Mouse (Mus musculus) thymus, postnatal 25 days (tissue): ENCODE measurements around the gene Bach2.

Experiments used
- DNase-seq: peaks from one replicate; pipeline ENCODE4 v3.0.0; 2022

The Bach2 gene

DNA sequence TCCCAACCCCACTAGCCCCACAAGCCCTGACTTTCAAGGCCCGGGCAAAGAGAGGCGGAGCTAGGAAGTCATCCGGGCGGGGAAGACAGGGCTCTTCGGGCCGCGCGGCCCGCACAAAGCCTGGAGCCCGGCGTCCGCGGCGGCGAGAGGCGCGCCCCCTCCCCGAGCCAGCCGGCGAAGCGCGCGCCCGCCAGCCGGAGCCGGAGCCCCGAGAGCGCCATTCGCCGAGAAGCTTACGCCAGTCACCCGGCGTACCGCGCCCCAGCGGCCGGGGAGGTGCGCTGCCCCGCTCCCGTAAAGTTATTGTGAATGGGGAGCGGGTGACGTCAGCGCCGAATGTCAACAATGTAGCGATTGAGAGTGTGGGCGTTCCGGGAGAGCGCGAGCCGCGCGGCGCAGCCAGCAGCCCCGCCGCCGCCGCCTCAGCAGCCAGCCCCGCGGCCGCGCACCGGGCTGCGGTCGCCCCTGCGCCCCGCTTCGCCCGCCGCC, at the start of gene Bach2:
Bach2 (plus strand) TSS at position 439 of the 489 bp plus-strand sequence.
- peak; percentile 94 for DNase-seq

DNA sequence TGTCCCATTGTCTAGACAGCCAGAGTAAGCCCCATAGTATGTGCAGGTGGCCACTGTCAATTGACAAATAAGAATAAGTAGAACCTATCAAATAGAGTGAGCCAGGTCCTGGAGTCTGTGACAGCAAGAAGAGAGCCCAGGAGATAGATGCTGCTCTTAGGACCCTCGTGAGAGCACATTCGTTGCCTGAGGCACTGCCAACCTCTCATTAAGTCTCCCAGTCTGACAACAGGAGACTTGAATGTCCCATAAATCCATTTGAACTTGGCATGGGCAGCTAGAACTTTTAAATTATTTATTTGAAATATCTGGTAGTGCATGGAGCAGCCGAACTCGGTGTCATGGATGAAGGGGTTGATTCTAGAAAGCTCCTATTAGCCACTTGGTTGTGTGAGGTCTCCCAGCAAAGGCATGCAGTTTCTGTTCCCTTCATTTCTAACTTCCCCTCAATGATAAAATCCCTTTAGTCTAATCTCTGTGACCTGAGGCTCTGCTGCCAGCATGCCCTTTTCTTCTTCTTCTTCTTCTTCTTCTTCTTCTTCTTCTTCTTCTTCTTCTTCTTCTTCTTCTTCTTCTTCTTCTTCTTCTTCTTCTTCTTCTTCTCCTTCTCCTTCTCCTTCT, 49.1 kb upstream of the Bach2 start:
- DNase-seq = no peak

- no peak for DNase-seq
Observed at GRCm38 (mm10) chr4:32190506-32190905, 48.1 kb upstream of the Bach2 start.

DNA sequence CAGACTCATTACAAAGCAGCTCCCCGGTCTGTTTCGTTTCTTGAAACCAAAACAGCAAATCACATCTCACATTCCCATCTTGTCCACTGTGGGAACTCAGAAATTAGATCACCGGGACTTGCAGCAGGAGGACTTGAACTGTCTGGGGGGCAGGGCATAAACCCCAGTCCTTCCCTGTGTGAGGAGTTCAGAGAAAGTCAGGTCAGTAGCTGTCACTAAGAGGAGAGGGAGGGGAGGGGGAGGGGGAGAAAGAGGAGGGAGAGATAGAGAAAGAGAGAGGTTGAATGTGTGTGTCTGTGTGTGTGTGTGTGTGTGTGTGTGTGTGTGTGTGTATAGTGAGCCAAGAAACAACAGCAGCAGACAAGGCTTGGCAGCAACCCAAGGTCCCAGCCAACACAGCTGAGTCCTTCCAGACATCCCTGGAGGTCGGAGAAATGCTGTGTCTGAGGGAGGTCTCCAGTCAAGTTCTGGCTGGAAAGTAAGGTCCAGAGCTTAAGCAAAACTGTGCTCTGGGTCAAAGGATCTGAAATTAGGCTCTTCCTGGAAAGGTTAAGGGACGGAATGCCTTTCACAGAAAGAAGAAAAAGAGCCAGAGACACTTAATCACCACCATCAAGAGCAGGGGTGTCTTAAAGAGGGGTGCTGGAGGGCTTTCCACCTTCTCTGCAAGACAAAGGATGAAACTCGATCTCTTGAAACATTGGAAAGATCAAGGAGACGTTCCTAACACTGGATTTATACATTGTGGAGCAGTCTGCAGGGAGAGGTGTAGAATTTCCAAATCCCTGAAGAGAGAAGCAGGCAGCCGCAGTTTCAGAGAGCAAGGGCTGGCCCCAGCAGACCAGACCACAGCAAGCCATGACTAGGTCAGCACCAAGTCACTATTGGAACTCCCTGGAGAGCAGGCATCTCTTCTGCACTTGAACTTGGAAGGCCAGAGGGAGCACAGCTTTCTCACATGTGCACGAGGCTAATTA, 42.4 kb upstream of the Bach2 start:
- no peak for DNase-seq

DNA sequence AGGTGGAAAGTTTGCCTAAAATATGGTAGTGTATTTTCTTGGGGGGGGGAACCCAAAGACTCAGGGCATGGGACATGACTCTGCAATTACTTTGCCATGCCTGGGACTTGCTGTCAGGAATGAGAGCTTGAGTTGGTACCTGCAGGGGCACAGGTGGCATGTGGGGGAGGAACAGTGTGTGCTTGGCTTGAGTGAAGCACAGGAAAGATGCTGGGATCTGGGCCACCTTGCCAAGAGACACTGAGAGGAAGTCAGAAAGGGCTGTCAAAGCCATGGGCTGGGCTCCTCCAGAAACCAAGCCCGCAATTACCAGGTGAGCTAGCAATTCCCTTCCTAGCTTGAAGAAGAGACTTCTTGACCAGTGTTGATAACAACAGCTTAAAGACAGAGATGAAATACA, 40.6 kb upstream of the Bach2 start:
- no peak for DNase-seq

DNA sequence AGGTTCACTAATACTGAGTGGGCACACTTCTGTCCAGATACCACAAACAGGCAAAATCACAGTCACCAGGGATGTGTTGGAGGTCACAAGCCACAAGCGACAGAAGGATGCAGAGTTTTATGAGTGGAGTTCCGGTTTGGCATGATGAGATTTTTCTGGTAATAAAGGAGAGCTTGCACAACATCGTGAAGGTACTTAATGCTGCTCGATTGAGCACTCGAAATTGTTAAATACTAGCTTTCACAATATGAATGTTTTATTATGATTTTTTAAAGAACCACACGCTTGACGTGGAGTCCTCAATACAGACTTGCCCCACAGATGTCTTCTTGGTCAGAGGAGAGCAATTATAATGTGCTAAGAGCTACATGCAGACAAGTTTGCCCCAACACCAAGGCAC, 40.0 kb upstream of the Bach2 start:
- DNase-seq = no peak

DNA sequence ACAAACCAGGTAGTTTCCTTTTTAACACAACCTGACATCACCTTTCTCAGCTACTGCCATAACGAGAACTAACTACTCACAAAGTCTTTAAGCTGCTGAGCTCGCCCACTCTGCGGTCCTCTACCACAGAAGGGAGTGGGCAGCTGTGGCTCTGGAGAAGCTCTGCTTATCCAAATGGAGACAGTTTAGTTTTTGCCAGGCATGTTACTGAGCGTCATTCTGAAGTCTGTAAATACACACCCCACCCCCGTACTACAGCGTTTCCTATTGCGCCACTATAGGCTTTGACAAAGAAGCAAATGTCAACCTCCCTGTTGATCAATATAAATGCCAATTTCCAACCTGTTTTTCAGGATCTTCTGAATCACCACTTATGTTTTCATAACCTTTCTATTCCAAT, 39.4 kb upstream of the Bach2 start:
- DNase-seq = no peak

- DNase-seq = no peak
Observed at GRCm38 (mm10) chr4:32201114-32201513, 37.5 kb upstream of the Bach2 start.

- no peak for DNase-seq
Observed at GRCm38 (mm10) chr4:32202362-32202761, 36.2 kb upstream of the Bach2 start.

DNA sequence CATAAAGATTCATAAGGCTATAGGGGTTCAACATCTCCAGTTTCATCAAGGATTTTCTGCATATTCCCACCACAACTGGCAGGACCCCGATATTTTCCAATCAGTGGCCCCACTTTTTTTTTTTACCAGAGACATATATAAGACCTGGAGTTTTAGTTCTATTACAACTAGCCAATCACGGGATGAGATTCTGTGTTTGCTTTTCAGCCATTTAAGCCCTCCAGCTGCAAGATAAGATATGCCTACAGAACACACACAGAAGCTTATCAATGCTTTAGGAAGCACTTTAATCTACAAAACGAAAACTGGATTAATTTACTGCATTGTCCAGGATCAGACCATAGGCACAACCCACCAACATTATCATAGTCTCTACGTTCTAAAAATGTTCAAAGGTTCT, 33.8 kb upstream of the Bach2 start:
- no peak for DNase-seq

DNA sequence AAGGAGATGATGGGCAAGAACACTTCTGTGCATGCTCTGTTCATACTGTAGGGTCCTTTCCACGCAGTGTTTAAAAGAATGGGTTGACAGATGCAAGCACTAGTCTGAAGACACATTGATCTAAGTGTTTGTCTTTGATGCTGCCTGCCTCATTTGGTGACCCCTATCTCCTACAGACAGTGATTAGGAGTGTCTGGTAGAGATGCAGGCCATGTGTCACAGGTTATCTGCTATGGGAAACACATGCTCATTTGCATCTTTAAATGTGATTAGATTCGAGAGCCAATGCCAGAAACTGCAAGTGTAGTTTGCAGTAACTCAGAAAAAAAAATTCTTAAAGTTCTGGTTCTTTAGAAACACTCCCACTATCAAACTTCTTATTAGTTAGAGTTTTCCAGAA, 32.8 kb upstream of the Bach2 start:
- DNase-seq = no peak

DNA sequence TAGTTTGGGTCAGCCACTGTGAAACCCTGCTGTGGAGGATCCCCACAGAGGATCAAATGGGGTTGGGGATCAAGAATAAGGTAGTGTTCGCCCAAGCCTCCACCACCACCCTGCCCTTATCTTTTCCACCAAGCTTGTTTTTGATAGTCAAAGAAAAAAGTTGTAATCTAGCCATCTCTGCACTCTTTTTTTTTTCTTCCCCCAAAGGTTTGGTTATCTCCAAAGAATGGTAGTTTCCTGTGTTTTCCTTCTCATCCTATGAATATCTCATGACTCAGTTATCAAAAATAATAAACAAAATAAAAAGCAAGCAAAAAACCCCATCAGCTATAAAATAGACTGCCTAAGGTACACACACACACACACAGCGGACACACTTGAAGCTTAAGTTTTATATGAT, 28.6 kb upstream of the Bach2 start:
- no peak for DNase-seq

- no peak for DNase-seq
Observed at GRCm38 (mm10) chr4:32210424-32211184, 28.0 kb upstream of the Bach2 start.

DNA sequence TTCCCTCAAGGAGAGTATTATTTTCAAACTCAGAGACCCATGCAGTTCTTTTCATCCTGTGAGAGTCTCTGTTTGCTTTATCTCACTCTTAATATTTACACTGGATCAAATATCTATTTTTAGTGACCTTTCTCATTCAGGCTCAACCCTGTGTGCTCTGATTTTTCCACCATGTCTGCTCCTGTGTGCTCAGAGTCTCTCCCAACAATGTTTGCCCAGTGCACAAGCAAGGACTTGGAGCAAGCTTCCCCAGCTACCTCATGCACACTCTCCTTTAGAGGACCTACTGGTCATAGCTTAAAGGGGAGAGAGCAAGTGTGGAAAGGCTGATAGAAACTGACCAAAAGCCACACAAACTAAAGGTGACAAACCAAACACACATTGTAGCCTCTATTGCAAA, 26.0 kb upstream of the Bach2 start:
- no peak for DNase-seq

- DNase-seq = no peak
Observed at GRCm38 (mm10) chr4:32216466-32216865, 22.1 kb upstream of the Bach2 start.

GRCm38 (mm10) chr4:32217016-32217415, 21.6 kb upstream of the Bach2 start:
- no peak for DNase-seq

- DNase-seq = no peak
Observed at GRCm38 (mm10) chr4:32217593-32217992, 21.0 kb upstream of the Bach2 start.

- DNase-seq = no peak
Observed at GRCm38 (mm10) chr4:32218371-32218770, 20.2 kb upstream of the Bach2 start.

GRCm38 (mm10) chr4:32219428-32220128, 19.0 kb upstream of the Bach2 start:
- DNase-seq = no peak

GRCm38 (mm10) chr4:32220129-32220491, 18.5 kb upstream of the Bach2 start:
- no peak for DNase-seq

DNA sequence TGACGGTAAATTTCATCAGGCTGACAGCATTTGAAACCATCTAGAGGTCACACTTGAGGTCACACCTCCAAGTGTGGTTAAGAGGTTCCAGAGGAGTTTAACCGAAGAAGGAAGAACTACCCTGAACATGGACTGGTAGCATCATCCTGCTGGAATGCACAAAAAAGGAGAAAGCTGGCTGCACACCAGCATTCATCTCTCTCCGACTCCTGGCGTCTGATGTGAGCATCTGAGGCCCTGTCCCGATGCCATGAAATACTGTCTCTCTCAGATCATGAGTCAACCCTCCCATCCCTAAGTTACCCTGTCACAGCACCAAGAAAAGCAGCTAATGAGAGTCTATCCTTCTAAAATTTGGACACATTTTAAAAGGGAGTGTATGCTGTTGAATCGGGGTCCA, 17.6 kb upstream of the Bach2 start:
- no peak for DNase-seq

- DNase-seq = no peak
Observed at GRCm38 (mm10) chr4:32223563-32223962, 15.0 kb upstream of the Bach2 start.

- DNase-seq = no peak
Observed at GRCm38 (mm10) chr4:32225191-32225590, 13.4 kb upstream of the Bach2 start.
